Mouse (Mus musculus) forebrain, embryonic 11.5 days (tissue): ENCODE results near the gene Dnajb2. TPM values are rescaled to one million over a fixed set of nuclear protein-coding genes. Genes with fewer than 3 reads are reported as not detected.

ENCODE experiments used
- ATAC-seq: fragments of 200-750 bp; cut with Nextera tagmentation; replicated peaks from 2 replicates; pipeline ENCODE4 v1.8.0; 2017; ENCODE audit warnings: moderate TSS enrichment; ENCODE audit not compliant: low FRiP score
- DNase-seq: peaks from one replicate; pipeline ENCODE4 v3.0.0-alpha.2; 2017; ENCODE audit warnings: low spot score
- H3K27ac ChIP-seq: fragments of 300-500 bp; sonication (generic); 2 replicates; pipeline ENCODE4 v1.5.1; 2014; ENCODE audit warnings: low read depth, low read length
- H3K27me3 ChIP-seq: fragments of 300-500 bp; sonication (generic); 2 replicates; pipeline ENCODE4 v1.6.1; 2014; ENCODE audit warnings: mild to moderate bottlenecking, low read length, mixed read lengths; ENCODE audit not compliant: control insufficient read depth, insufficient read depth
- H3K36me3 ChIP-seq: fragments of 300-500 bp; sonication (generic); 2 replicates; pipeline ENCODE4 v1.6.1; 2014; ENCODE audit warnings: mild to moderate bottlenecking, low read length, moderate library complexity, mixed read lengths; ENCODE audit not compliant: control insufficient read depth, insufficient read depth
- H3K4me1 ChIP-seq: fragments of 300-500 bp; sonication (generic); replicated peaks from 2 replicates; pipeline ENCODE4 v1.6.1; 2014; ENCODE audit warnings: low read length, mixed read lengths; ENCODE audit not compliant: control insufficient read depth, insufficient read depth
- H3K4me2 ChIP-seq: fragments of 300-500 bp; sonication (generic); 2 replicates; pipeline ENCODE4 v1.6.1; 2014; ENCODE audit warnings: low read depth, mild to moderate bottlenecking, low read length, moderate library complexity, mixed read lengths; ENCODE audit not compliant: severe bottlenecking
- H3K4me3 ChIP-seq: fragments of 300-500 bp; sonication (generic); 2 replicates; pipeline ENCODE4 v1.5.1; 2014; ENCODE audit warnings: low read depth, low read length
- H3K9ac ChIP-seq: fragments of 300-500 bp; sonication (generic); 2 replicates; pipeline ENCODE4 v1.6.1; 2014; ENCODE audit warnings: low read length
- H3K9me3 ChIP-seq: fragments of 300-500 bp; sonication (generic); 2 replicates; pipeline ENCODE4 v1.6.1; 2016; ENCODE audit warnings: low read length, mixed read lengths; ENCODE audit not compliant: control insufficient read depth
- WGBS: fragments of 180-500 bp; shearing (Covaris S2); extraction: QIAGEN DNeasy Blood & Tissue Kit; methylation state at CpG from one replicate; pipeline ENCODE4 v1.1.7; 2014; 5-methylcytosine and 5-hydroxymethylcytosine counted together
- polyA plus RNA-seq: library from polyadenylated mRNA; unstranded; fragments of >200 nt; fragmentation: Nextera tagmentation; extraction: Ambion mirVana; gene quantifications from 2 replicates; pipeline ENCODE4 v1.2.1, GENCODE M21; 2014

The Dnajb2 gene
- polyA plus RNA-seq, 1 experiment from 2014 or later = 22.6 TPM

- 89% methylated on average over 10 of the region's 10 CpGs for WGBS
- DNase-seq (no peak), ATAC-seq (no peak)
- no peak overlapping the region for H3K27ac ChIP-seq
- H3K9ac ChIP-seq = no peak overlapping the region
- peaks cover 6% of the 10 kb centered on the region for H3K4me1 ChIP-seq
- no peaks in the 10 kb centered on the region for H3K9me3 ChIP-seq
- H3K27me3 ChIP-seq = no peaks in the 10 kb centered on the region
- H3K4me3 ChIP-seq = no peak overlapping the region
- H3K4me2 ChIP-seq = no peak overlapping the region
- no peaks in the 10 kb centered on the region for H3K36me3 ChIP-seq
Measured at GRCm38 (mm10) chr1:75239591-75239990, 3.4 kb downstream of the Dnajb2 start.

GRCm38 (mm10) chr1:75243411-75243810, 7.2 kb downstream of the Dnajb2 start:
- no peaks in the 10 kb centered on the region for H3K27me3 ChIP-seq
- peak; percentile 43 for DNase-seq
- no peak overlapping the region for H3K9ac ChIP-seq
- no peak for ATAC-seq
- 87% methylated on average over 14 of the region's 14 CpGs for WGBS
- H3K4me1 ChIP-seq = no peaks in the 10 kb centered on the region
- H3K9me3 ChIP-seq = no peaks in the 10 kb centered on the region
- no peaks in the 10 kb centered on the region for H3K36me3 ChIP-seq
- no peak overlapping the region for H3K4me3 ChIP-seq
- H3K4me2 ChIP-seq = no peak overlapping the region
- H3K27ac ChIP-seq = no peak overlapping the region

GRCm38 (mm10) chr1:75244175-75244826, 8.1 kb downstream of the Dnajb2 start:
- Histone ChIP-seq H3K4me1 (no peaks in the 10 kb centered on the region), H3K27me3 (no peaks in the 10 kb centered on the region), H3K27ac (no peak overlapping the region), H3K4me2 (no peak overlapping the region), H3K9ac (no peak overlapping the region), H3K4me3 (no peak overlapping the region), H3K9me3 (no peaks in the 10 kb centered on the region), H3K36me3 (no peaks in the 10 kb centered on the region)
- ATAC-seq = no peak
- WGBS = 86% methylated on average over 12 of the region's 12 CpGs
- DNase-seq = no peak

GRCm38 (mm10) chr1:75244836-75245235, 8.6 kb downstream of the Dnajb2 start:
- Histone ChIP-seq H3K4me1 (no peaks in the 10 kb centered on the region), H3K9ac (no peak overlapping the region), H3K4me2 (no peak overlapping the region), H3K36me3 (no peaks in the 10 kb centered on the region), H3K4me3 (no peak overlapping the region), H3K27ac (no peak overlapping the region), H3K27me3 (no peaks in the 10 kb centered on the region), H3K9me3 (no peaks in the 10 kb centered on the region)
- no peak for DNase-seq
- ATAC-seq = peak; percentile 51; the same call in 1 of the 2 replicates
- WGBS = 13% methylated on average over 4 of the region's 4 CpGs

- Histone ChIP-seq H3K36me3 (no peaks in the 10 kb centered on the region), H3K4me3 (no peak overlapping the region), H3K9ac (no peak overlapping the region), H3K27me3 (peaks cover 2% of the 10 kb centered on the region; the same call in 1 of the 2 replicates), H3K27ac (no peak overlapping the region), H3K4me2 (no peak overlapping the region), H3K4me1 (no peaks in the 10 kb centered on the region), H3K9me3 (no peaks in the 10 kb centered on the region)
- DNase-seq (no peak), ATAC-seq (no peak)
- WGBS = 74% methylated on average over 16 of the region's 16 CpGs
Measured at GRCm38 (mm10) chr1:75247071-75247930, 11.1 kb downstream of the Dnajb2 start.

- H3K4me1 ChIP-seq = no peaks in the 10 kb centered on the region
- 68% methylated on average over 9 of the region's 9 CpGs for WGBS
- H3K27ac ChIP-seq = no peak overlapping the region
- DNase-seq (no peak), ATAC-seq (no peak)
- peaks cover 2% of the 10 kb centered on the region; the same call in 1 of the 2 replicates for H3K27me3 ChIP-seq
- H3K9me3 ChIP-seq = no peaks in the 10 kb centered on the region
- peak overlapping the region; percentile 17; the same call in 1 of the 2 replicates for H3K9ac ChIP-seq
- H3K4me3 ChIP-seq = no peak overlapping the region
- no peak overlapping the region for H3K4me2 ChIP-seq
- H3K36me3 ChIP-seq = no peaks in the 10 kb centered on the region
Measured at GRCm38 (mm10) chr1:75248041-75248772, 12.0 kb downstream of the Dnajb2 start.

GRCm38 (mm10) chr1:75250498-75250897, 14.3 kb downstream of the Dnajb2 start:
- Histone ChIP-seq H3K9me3 (no peaks in the 10 kb centered on the region), H3K4me2 (no peak overlapping the region), H3K9ac (no peak overlapping the region), H3K27me3 (peaks cover 2% of the 10 kb centered on the region; the same call in 1 of the 2 replicates), H3K27ac (no peak overlapping the region), H3K4me3 (no peak overlapping the region), H3K36me3 (no peaks in the 10 kb centered on the region), H3K4me1 (no peaks in the 10 kb centered on the region)
- ATAC-seq (no peak), DNase-seq (no peak)
- WGBS = 58% methylated on average over 3 of the region's 3 CpGs

GRCm38 (mm10) chr1:75251112-75251970, 15.1 kb downstream of the Dnajb2 start:
- Histone ChIP-seq H3K36me3 (no peaks in the 10 kb centered on the region), H3K4me2 (peak overlapping the region; percentile 40), H3K27ac (no peak overlapping the region), H3K4me1 (no peaks in the 10 kb centered on the region), H3K4me3 (peak overlapping the region; percentile 12; the same call in 1 of the 2 replicates), H3K27me3 (peaks cover 2% of the 10 kb centered on the region; the same call in 1 of the 2 replicates), H3K9ac (no peak overlapping the region; the same call in 1 of the 2 replicates), H3K9me3 (no peaks in the 10 kb centered on the region)
- ATAC-seq (peak; percentile 67), DNase-seq (peak; percentile 87)
- 6% methylated on average over 22 of the region's 22 CpGs for WGBS
